Mouse (Mus musculus) megakaryocyte, embryonic 14.5 days (primary cell): Measurements from ENCODE around the gene Pigv. TPM values are rescaled to one million over a fixed set of nuclear protein-coding genes. Genes with fewer than 3 reads are reported as not detected.

Source experiments
- H3K27me3 ChIP-seq: replicated peaks from 2 replicates; pipeline ENCODE3; 2012; ENCODE audit warnings: inconsistent platforms
- H3K36me3 ChIP-seq: replicated peaks from 2 replicates; pipeline ENCODE3; 2012; ENCODE audit warnings: low read length, inconsistent platforms, mixed read lengths
- H3K4me1 ChIP-seq: 2 replicates; pipeline ENCODE4 v1.6.1; 2012; ENCODE audit warnings: inconsistent platforms
- H3K4me3 ChIP-seq: replicated peaks from 2 replicates; pipeline ENCODE3; 2012; ENCODE audit warnings: moderate library complexity, mild to moderate bottlenecking, inconsistent platforms
- H3K9me3 ChIP-seq: 2 replicates; pipeline ENCODE4 v1.6.1; 2012; ENCODE audit warnings: inconsistent platforms
- FLI1 ChIP-seq: IDR thresholded peaks from 2 replicates; pipeline ENCODE4 v1.6.1; 2012; ENCODE audit warnings: low read length, inconsistent platforms, mixed read lengths
- GATA1 ChIP-seq: IDR thresholded peaks from 3 replicates; pipeline ENCODE4 v1.6.1; 2012; ENCODE audit warnings: mixed read lengths, low read length, inconsistent platforms, borderline replicate concordance
- polyA plus RNA-seq: library from polyadenylated mRNA; stranded (reverse); fragments of >175 nt; gene quantifications from 2 replicates; pipeline ENCODE4 v1.2.3, GENCODE M21; 2012; ENCODE audit warnings: low replicate concordance; ENCODE audit not compliant: insufficient read depth

Pigv gene
- polyA plus RNA-seq, 1 experiment: 9.8 TPM

DNA sequence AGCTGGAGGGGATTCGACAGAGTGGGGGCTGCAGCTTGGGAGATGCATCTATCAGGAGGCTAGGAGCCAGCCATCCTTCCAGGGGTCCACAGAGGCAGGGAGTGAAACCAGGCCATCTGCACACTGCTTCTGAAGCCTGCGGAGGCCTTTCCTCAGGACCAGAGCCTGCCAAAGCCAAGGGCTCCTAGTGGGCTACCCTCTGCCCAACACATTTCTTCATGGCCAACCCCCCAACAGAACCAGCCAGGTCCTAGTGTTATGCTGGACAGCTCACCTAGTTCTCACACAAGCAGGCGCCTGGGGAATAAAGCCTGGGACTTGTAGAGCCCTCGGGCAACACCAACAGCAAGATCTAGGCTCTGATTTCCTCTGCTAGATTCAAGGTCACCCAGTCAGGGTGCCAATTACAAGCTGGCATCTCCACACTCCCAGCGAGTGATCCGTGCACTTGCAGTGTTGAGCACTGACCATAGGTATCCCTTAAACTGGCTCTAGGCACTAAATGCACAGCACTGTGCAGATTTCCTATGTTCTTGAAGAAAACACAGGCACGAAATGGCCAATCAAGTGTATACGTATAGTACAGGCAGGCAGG lies 42.0 kb downstream of the Pigv start:
- H3K9me3 ChIP-seq: no peaks in the 10 kb centered on the region
- H3K4me1 ChIP-seq: peaks cover 80% of the 10 kb centered on the region
- H3K4me3 ChIP-seq: peak overlapping the region; percentile 94
- H3K27me3 ChIP-seq: no peaks in the 10 kb centered on the region
- peaks cover 52% of the 10 kb centered on the region for H3K36me3 ChIP-seq
- no peak for TF ChIP-seq FLI1
- TF ChIP-seq GATA1: no peak

DNA sequence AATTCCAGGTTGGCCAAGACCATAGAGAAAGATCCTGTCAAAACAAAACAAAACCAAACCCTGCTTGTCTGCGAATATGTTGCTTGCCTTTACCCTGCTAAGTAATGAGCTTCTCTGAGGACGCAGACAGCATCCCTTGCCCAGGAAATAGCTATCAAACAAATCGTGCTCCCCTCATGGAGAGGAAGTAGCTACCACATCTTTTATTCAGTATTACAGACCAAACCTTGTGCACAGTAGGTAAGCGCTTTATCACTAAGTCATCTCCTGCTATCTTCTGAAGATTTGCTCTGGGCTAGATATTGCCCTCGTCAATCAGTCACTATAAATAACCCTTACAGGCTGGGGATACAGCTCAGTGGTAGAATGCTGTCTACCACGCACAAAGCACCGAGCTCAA lies 43.3 kb downstream of the Pigv start:
- H3K27me3 ChIP-seq: no peaks in the 10 kb centered on the region
- no peak overlapping the region for H3K4me3 ChIP-seq
- peaks cover 63% of the 10 kb centered on the region for H3K36me3 ChIP-seq
- H3K9me3 ChIP-seq: no peaks in the 10 kb centered on the region
- TF ChIP-seq GATA1 (no peak), FLI1 (no peak)
- H3K4me1 ChIP-seq: peaks cover 88% of the 10 kb centered on the region

DNA sequence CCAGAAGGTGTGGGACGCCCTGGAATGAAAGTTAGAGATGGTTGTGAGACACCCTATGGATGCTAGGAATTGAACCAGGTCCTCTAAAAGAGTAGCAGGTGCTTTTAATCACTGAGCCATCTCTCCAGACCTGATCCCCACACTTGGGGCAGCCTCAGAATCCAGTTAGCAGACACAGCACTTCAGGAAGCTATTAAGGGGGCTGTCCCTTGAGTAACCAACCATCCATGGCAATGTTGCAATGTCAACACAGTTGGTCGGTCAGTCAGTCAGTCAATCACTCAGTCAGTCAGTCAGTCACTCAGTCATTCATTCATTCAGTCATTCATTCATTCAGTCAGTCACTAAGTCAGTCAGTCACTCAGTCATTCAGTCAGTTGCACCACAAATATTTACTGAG lies 43.9 kb downstream of the Pigv start:
- Histone ChIP-seq H3K4me3 (no peak overlapping the region), H3K4me1 (peaks cover 88% of the 10 kb centered on the region), H3K36me3 (peaks cover 70% of the 10 kb centered on the region), H3K27me3 (no peaks in the 10 kb centered on the region), H3K9me3 (no peaks in the 10 kb centered on the region)
- no peak for TF ChIP-seq FLI1
- no peak for TF ChIP-seq GATA1

DNA sequence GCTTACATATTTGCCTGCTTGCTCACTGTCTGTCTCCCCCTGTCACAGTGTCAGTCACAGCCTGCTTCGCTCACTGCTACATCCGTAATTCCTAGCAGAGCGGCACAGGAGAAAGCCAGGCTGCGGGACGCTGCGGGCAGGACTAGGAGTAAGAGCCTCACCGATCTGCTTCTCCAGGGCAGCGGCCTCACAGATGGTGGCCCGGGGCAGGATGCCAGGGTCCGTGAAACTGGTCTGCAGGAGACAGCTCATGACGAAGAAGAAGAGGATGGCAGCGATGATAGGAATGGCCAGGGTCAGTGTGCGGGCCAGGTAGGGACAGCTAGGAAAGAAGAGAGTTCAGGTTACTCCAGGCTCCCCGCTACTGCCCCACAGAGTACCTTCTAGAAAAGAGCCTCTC lies 45.4 kb downstream of the Pigv start:
- peaks cover 90% of the 10 kb centered on the region for H3K4me1 ChIP-seq
- peak overlapping the region; percentile 53 for H3K4me3 ChIP-seq
- TF ChIP-seq GATA1 (no peak), FLI1 (no peak)
- peaks cover 78% of the 10 kb centered on the region for H3K36me3 ChIP-seq
- H3K9me3 ChIP-seq: no peaks in the 10 kb centered on the region
- H3K27me3 ChIP-seq: no peaks in the 10 kb centered on the region

DNA sequence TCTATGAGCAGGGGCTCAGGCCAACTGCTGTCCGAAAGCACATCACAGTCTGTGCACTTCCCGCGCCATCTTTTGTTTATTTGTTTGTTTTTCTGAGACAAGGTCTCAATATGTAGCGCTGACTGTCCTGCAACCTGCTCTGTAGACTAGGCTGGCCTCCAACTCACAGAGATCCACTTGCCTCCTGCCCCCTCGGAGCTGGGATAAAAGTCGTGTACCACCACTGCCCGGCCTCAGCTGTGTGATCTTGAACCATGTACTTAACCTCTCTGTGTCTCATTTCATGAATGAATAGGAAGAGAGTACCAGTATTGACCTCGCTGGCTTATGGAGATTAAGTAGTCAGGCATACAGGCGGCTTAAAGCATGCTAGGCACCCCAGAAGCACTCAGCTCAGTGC lies 45.8 kb downstream of the Pigv start:
- Histone ChIP-seq H3K27me3 (no peaks in the 10 kb centered on the region), H3K4me3 (peak overlapping the region; percentile 53), H3K4me1 (peaks cover 90% of the 10 kb centered on the region), H3K36me3 (peaks cover 81% of the 10 kb centered on the region), H3K9me3 (no peaks in the 10 kb centered on the region)
- TF ChIP-seq GATA1: no peak
- no peak for TF ChIP-seq FLI1

DNA sequence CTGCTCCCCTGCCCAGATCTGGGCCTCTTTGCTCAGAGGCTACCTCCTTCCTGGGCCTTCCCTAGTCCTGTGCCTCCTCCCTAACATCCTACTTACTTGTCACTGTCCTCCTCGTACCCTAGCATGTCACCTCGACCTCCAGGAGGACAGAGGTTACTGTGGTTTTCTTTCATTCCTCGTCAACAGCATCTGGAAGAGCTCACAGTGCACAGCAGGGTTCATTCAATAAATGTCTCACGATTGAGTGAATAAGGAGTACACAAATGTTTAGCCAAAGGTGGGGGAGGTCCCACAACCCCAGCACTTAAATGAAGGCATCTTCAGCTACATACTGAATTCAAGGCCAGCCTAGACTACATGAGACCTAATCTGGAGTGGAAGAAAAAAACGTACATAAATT lies 46.2 kb downstream of the Pigv start:
- TF ChIP-seq FLI1 (no peak), GATA1 (no peak)
- Histone ChIP-seq H3K4me3 (peak overlapping the region; percentile 83), H3K36me3 (peaks cover 79% of the 10 kb centered on the region), H3K4me1 (peaks cover 88% of the 10 kb centered on the region), H3K27me3 (no peaks in the 10 kb centered on the region), H3K9me3 (no peaks in the 10 kb centered on the region)

DNA sequence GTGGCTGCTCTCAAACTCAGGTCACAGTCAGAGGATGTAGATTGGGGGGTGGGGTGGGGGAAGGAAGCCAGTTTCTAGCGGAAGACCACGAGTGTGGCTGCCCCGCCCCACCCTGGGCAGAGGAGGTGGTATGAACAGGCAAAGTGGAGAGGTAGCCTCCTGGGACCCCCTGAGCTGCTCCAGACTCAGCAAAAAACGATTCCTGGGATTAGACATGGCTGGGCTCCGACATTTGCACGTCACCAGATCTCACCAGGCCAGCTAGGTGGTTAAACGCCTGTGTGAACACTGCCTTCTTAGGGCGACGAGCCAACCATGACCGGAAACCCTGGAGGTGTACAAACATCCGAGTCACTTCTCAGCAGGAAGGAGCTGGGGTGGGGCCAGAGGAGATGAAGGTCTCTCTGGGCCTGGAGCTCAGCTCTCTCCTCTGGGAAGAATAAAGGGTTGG lies 46.8 kb downstream of the Pigv start:
- H3K36me3 ChIP-seq: peaks cover 79% of the 10 kb centered on the region
- peaks cover 88% of the 10 kb centered on the region for H3K4me1 ChIP-seq
- TF ChIP-seq FLI1: no peak
- TF ChIP-seq GATA1: no peak
- H3K9me3 ChIP-seq: no peaks in the 10 kb centered on the region
- no peaks in the 10 kb centered on the region for H3K27me3 ChIP-seq
- H3K4me3 ChIP-seq: peak overlapping the region; percentile 83

DNA sequence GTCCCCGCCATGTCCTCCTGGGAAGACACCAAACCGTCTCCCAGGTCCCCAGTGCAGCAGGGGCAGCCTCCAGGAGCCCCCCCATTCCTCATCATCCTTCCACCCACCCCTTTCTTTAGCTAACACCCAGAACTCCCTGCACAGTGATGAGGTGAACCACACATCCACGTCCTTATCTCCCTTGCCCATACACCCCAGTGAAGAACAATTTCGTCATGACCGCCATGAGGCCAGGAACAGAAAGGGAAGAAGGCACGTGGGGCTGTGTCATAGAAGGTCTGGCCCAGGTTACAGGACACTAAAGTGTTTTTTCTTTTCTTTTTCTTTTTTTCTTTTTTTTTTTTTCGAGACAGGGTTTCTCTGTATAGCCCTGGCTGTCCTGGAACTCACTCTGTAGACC lies 47.6 kb downstream of the Pigv start:
- Histone ChIP-seq H3K36me3 (peaks cover 81% of the 10 kb centered on the region), H3K9me3 (no peaks in the 10 kb centered on the region), H3K27me3 (no peaks in the 10 kb centered on the region), H3K4me1 (peaks cover 89% of the 10 kb centered on the region), H3K4me3 (no peak overlapping the region)
- TF ChIP-seq FLI1 (no peak), GATA1 (no peak)

DNA sequence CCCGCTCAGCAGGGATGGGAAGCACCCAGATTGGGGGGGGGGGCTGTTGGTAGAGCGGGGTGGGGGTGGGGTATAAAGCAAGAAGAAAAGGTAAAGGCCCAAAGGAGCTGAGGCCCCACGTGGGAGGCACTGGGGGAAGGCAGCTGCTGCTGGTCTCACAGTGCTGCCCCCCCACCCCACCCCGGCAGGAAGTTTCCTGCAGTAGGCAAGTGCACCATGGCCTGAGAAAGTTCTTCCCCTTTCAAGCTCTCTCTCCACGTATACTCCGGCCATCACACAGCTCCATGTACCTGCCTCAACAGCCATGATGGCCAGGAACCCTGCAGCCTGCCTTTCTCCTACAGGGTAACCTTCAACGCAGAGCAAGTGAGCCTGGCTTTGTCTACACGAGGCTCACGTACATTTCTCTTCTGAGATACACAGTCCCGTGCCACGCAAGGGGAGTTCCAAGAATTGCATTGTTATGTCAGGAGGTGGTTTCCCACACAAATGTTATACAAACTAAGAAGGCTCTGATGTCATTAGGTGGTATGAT lies 50.2 kb downstream of the Pigv start:
- peaks cover 83% of the 10 kb centered on the region for H3K36me3 ChIP-seq
- peak overlapping the region; percentile 42 for H3K4me3 ChIP-seq
- no peaks in the 10 kb centered on the region for H3K27me3 ChIP-seq
- no peaks in the 10 kb centered on the region for H3K9me3 ChIP-seq
- H3K4me1 ChIP-seq: peaks cover 80% of the 10 kb centered on the region
- TF ChIP-seq FLI1 (no peak), GATA1 (no peak)

DNA sequence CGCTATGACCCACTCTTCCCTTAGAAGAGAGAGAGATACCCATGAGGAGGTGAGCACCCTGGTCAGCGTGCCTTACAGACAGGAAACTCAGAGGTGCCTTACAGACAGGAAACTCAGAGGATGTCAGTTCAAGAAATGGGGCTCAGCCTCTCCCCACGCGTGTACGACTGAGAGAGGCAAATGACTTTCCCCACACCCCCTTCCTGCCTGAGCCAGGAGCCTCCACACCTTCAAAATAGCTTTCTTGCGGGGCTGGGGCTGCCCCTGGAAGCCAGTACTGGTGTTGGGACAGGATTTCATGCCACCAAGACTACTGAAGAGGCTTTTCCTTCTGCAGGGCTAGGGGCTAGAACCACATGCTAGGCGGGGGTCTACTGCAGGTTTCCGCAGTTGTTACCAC lies 51.8 kb downstream of the Pigv start:
- peaks cover 80% of the 10 kb centered on the region for H3K36me3 ChIP-seq
- H3K4me3 ChIP-seq: no peak overlapping the region
- no peaks in the 10 kb centered on the region for H3K27me3 ChIP-seq
- H3K9me3 ChIP-seq: no peaks in the 10 kb centered on the region
- TF ChIP-seq GATA1 (no peak), FLI1 (no peak)
- peaks cover 80% of the 10 kb centered on the region for H3K4me1 ChIP-seq
